Mouse (Mus musculus) heart, embryonic 11.5 days (tissue): ENCODE data around the gene Faf1. TPM values are rescaled to one million over a fixed set of nuclear protein-coding genes. Genes with fewer than 3 reads are reported as not detected.

Experiments used
- polyA plus RNA-seq: library from polyadenylated mRNA; unstranded; fragments of >200 nt; fragmentation: Nextera tagmentation; extraction: Ambion mirVana; gene quantifications from 2 replicates; pipeline ENCODE4 v1.2.1, GENCODE M21; 2014

Gene Faf1
- polyA plus RNA-seq, 1 experiment from 2014 or later = 25.3 TPM

Other genes starting within 250 kb of the Faf1 start
- gene Rnf11, start 191.9 kb upstream of the Faf1 start, polyA plus RNA-seq = 47.1 and 47.8 TPM in 2 replicates
- not detected in 2 replicates for gene 4930522H14Rik, start 145.3 kb upstream of the Faf1 start, polyA plus RNA-seq
- 5.2 and 6.1 TPM in 2 replicates for gene Cdkn2c, start 9.4 kb upstream of the Faf1 start, polyA plus RNA-seq